Mouse (Mus musculus): ENCODE data around the gene Sac3d1. TPM values are rescaled to one million over a fixed set of nuclear protein-coding genes. Genes with fewer than 3 reads are reported as not detected.

Sac3d1 gene
- polyA plus RNA-seq, 1 experiment from 2014 or later, result 49.6 TPM

DNA sequence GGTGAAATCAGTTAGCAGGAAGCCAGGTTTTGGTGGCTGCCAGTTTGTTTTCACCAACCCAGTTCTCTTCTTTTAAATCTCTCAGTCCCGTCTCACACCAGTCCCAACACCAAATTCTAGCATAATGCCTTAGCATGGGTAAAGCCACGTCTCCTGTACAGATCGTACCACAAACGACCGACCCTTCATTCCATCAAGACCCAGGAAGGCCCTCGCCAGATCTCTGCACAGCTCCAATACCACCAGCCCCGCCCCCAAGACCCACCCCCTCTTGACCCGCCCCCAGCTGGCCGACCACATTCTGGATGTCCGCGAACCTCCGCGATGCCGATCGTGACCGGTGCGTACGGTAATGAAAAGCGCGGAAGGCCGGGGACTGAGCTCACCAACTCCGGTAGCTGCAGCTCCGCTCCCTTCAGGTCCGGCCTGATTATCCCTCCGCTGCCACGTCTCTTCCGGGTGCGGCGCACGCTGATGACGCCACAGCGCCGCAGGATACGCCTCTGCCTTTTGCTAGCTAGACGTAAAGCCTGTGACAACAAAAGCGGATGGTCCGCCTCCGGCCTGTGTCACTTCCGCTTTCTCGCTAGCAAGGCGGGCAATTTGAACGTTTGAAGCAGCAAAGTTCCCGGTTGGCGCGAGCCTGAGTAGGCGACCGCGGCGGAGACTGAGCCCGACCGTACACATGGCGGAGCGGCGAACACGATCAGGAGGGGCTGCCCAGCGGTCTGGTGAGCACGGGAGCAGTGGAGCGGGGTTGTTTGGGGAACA lies 33.8 kb downstream of the Sac3d1 start, which contains the start of the genes Zfpl1 and Cdca5:
Gene Zfpl1, minus strand, starts transcription at position 479 of the 771 bp plus-strand sequence.
Gene Cdca5, plus strand, starts transcription at position 506 of the 771 bp plus-strand sequence.
- Histone ChIP-seq H3K27me3 (no peaks in the 10 kb centered on the region), H3K9me3 (no peaks in the 10 kb centered on the region), H3K4me1 (peaks cover 23% of the 10 kb centered on the region), H3K4me3 (peak within 1 kb of the TSS; percentile 76), H3K36me3 (peaks cover 55% of the 10 kb centered on the region), H3K27ac (peak within 1 kb of the TSS; percentile 58), H3K4me2 (peak within 1 kb of the TSS; percentile 93), H3K9ac (peak within 1 kb of the TSS; percentile 79)
- ATAC-seq (ENCODE audit: insufficient number of reproducible peaks, insufficient read depth, low FRiP score, low TSS enrichment, low read depth), result peak; percentile 80
- under 1% methylated on average over 58 of the region's 58 CpGs for WGBS

- H3K9me3 ChIP-seq, result no peaks in the 10 kb centered on the region
- H3K9ac ChIP-seq, result no peak within 1 kb of the TSS
- H3K4me1 ChIP-seq, result peaks cover 26% of the 10 kb centered on the region
- H3K4me3 ChIP-seq, result no peak within 1 kb of the TSS
- no peak within 1 kb of the TSS for H3K4me2 ChIP-seq
- ATAC-seq (ENCODE audit: insufficient number of reproducible peaks, insufficient read depth, low FRiP score, low TSS enrichment, low read depth), result no peak
- WGBS, result 79% methylated on average over 9 of the region's 9 CpGs
- H3K36me3 ChIP-seq, result peaks cover 39% of the 10 kb centered on the region
- H3K27me3 ChIP-seq, result no peaks in the 10 kb centered on the region
- no peak within 1 kb of the TSS for H3K27ac ChIP-seq
Observed at GRCm38 (mm10) chr19:6082156-6082555, 36.3 kb downstream of the Sac3d1 start, which contains the start of gene Gm28374. Gene Gm28374 (minus strand): TSS chr19:6082256.

- no peak for ATAC-seq (ENCODE audit: insufficient number of reproducible peaks, insufficient read depth, low FRiP score, low TSS enrichment, low read depth)
- H3K9me3 ChIP-seq, result no peaks in the 10 kb centered on the region
- H3K4me3 ChIP-seq, result no peak within 1 kb of the TSS
- peaks cover 28% of the 10 kb centered on the region for H3K4me1 ChIP-seq
- no peaks in the 10 kb centered on the region for H3K27me3 ChIP-seq
- H3K9ac ChIP-seq, result no peak within 1 kb of the TSS
- WGBS, result 92% methylated on average over 12 of the region's 12 CpGs
- H3K27ac ChIP-seq, result no peak within 1 kb of the TSS
- H3K4me2 ChIP-seq, result no peak within 1 kb of the TSS
- peaks cover 38% of the 10 kb centered on the region for H3K36me3 ChIP-seq
Observed at GRCm38 (mm10) chr19:6079983-6080480, 38.4 kb downstream of the Sac3d1 start, which contains the start of gene Tmem262. Gene Tmem262 (plus strand): TSS chr19:6080033.

GRCm38 (mm10) chr19:6076564-6077393 lies 41.7 kb downstream of the Sac3d1 start, which contains the start of gene Vps51:
Gene Vps51 (minus strand): TSS chr19:6077231.
- Histone ChIP-seq H3K4me3 (peak within 1 kb of the TSS; percentile 83), H3K27ac (peak within 1 kb of the TSS; percentile 88), H3K4me1 (peaks cover 17% of the 10 kb centered on the region), H3K36me3 (peaks cover 52% of the 10 kb centered on the region), H3K4me2 (peak within 1 kb of the TSS; percentile 89), H3K27me3 (no peaks in the 10 kb centered on the region), H3K9ac (peak within 1 kb of the TSS; percentile 88), H3K9me3 (no peaks in the 10 kb centered on the region)
- ATAC-seq (ENCODE audit: insufficient number of reproducible peaks, insufficient read depth, low FRiP score, low TSS enrichment, low read depth), result peak; percentile 74
- under 1% methylated on average over 33 of the region's 33 CpGs for WGBS

DNA sequence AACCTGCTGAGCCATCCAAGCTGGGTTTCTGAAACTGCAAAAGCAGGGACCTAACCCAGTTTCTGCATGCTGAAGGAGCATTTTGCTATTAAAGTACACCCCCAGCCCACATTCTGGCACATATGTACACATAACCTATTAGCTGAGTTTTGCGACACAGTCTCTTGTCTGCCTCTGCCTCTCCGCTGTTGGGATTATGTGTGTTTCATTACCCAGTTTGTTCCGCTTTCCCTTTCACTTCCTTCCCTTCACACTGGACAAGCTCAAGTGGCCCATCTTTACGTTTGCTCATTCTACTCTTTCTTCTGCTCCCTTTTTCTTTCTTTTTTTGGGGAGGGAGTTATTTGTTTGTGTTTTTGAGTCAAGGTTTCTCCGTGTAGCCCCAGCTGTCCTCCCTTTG lies 44.6 kb downstream of the Sac3d1 start:
- H3K9ac ChIP-seq, result no peak overlapping the region
- peaks cover 57% of the 10 kb centered on the region for H3K36me3 ChIP-seq
- H3K27me3 ChIP-seq, result no peaks in the 10 kb centered on the region
- H3K27ac ChIP-seq, result no peak overlapping the region
- H3K4me2 ChIP-seq, result no peak overlapping the region
- H3K4me1 ChIP-seq, result peaks cover 17% of the 10 kb centered on the region
- 84% methylated on average over 5 of the region's 5 CpGs for WGBS
- no peaks in the 10 kb centered on the region for H3K9me3 ChIP-seq
- H3K4me3 ChIP-seq, result no peak overlapping the region
- no peak for ATAC-seq (ENCODE audit: insufficient number of reproducible peaks, insufficient read depth, low FRiP score, low TSS enrichment, low read depth)

DNA sequence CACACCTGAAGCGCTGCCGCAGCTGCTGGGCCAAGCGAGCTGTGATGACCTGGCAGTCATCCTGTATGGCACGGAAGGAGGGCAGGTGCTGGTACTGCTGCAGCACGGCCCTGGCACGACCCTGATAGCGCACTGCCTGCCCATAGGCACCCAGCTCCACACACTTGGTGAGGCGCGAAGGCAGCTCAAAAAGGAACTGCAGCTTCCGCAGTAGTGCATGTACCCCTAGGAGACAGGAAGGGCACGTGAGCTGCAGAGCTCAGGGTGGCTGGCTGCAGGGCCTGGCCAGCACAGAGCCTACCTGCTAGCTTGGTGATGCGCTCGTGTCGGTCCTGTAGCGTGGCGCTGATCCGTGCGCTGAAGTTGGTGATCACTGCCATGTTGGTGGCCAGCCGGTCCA lies 47.2 kb downstream of the Sac3d1 start:
- H3K4me3 ChIP-seq, result no peak overlapping the region
- no peak overlapping the region for H3K27ac ChIP-seq
- H3K36me3 ChIP-seq, result peaks cover 61% of the 10 kb centered on the region
- no peaks in the 10 kb centered on the region for H3K9me3 ChIP-seq
- 93% methylated on average over 19 of the region's 19 CpGs for WGBS
- H3K27me3 ChIP-seq, result no peaks in the 10 kb centered on the region
- no peak overlapping the region for H3K9ac ChIP-seq
- no peak for ATAC-seq (ENCODE audit: insufficient number of reproducible peaks, insufficient read depth, low FRiP score, low TSS enrichment, low read depth)
- no peak overlapping the region for H3K4me2 ChIP-seq
- H3K4me1 ChIP-seq, result peaks cover 30% of the 10 kb centered on the region

- no peak overlapping the region for H3K27ac ChIP-seq
- WGBS, result 91% methylated on average over 31 of the region's 31 CpGs
- H3K27me3 ChIP-seq, result no peaks in the 10 kb centered on the region
- no peak overlapping the region for H3K4me2 ChIP-seq
- no peak overlapping the region for H3K9ac ChIP-seq
- peaks cover 61% of the 10 kb centered on the region for H3K36me3 ChIP-seq
- H3K4me1 ChIP-seq, result peaks cover 28% of the 10 kb centered on the region
- no peak overlapping the region for H3K4me3 ChIP-seq
- no peaks in the 10 kb centered on the region for H3K9me3 ChIP-seq
- ATAC-seq (ENCODE audit: insufficient number of reproducible peaks, insufficient read depth, low FRiP score, low TSS enrichment, low read depth), result no peak
Observed at GRCm38 (mm10) chr19:6070571-6071250, 47.7 kb downstream of the Sac3d1 start.

DNA sequence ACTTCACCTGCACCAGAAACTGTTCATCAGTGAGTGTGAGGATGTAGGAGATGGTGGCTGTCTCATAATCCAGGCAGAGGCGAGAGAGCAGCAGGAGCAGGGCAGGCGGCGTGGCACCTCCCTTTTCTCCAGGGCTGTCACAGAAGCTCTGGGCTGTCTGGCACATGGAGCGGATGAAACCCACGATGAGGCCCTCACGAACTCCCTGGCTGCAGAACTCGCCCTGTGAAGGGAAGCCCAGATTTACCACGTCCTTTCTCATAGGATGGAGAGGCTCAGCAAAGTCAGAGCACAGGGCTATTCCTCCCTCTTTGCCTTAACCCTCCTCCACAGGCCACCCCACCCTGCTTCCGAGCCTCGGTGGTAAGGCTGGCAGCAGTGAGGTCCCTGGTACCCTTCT lies 48.6 kb downstream of the Sac3d1 start:
- H3K4me1 ChIP-seq, result peaks cover 22% of the 10 kb centered on the region
- no peak overlapping the region for H3K9ac ChIP-seq
- no peak for ATAC-seq (ENCODE audit: insufficient number of reproducible peaks, insufficient read depth, low FRiP score, low TSS enrichment, low read depth)
- no peak overlapping the region for H3K4me2 ChIP-seq
- no peak overlapping the region for H3K27ac ChIP-seq
- 93% methylated on average over 10 of the region's 10 CpGs for WGBS
- H3K4me3 ChIP-seq, result no peak overlapping the region
- no peaks in the 10 kb centered on the region for H3K9me3 ChIP-seq
- H3K36me3 ChIP-seq, result peaks cover 56% of the 10 kb centered on the region
- H3K27me3 ChIP-seq, result no peaks in the 10 kb centered on the region

GRCm38 (mm10) chr19:6068951-6069350 lies 49.5 kb downstream of the Sac3d1 start:
- no peaks in the 10 kb centered on the region for H3K27me3 ChIP-seq
- no peaks in the 10 kb centered on the region for H3K9me3 ChIP-seq
- H3K4me3 ChIP-seq, result no peak overlapping the region
- H3K4me2 ChIP-seq, result no peak overlapping the region
- no peak for ATAC-seq (ENCODE audit: insufficient number of reproducible peaks, insufficient read depth, low FRiP score, low TSS enrichment, low read depth)
- no peak overlapping the region for H3K27ac ChIP-seq
- 86% methylated on average over 4 of the region's 4 CpGs for WGBS
- peaks cover 22% of the 10 kb centered on the region for H3K4me1 ChIP-seq
- peaks cover 49% of the 10 kb centered on the region for H3K36me3 ChIP-seq
- no peak overlapping the region for H3K9ac ChIP-seq

- Histone ChIP-seq H3K4me3 (peak within 1 kb of the TSS; percentile 53), H3K27ac (peak within 1 kb of the TSS; percentile 86), H3K9me3 (no peaks in the 10 kb centered on the region), H3K4me1 (peaks cover 23% of the 10 kb centered on the region), H3K27me3 (no peaks in the 10 kb centered on the region), H3K4me2 (peak within 1 kb of the TSS; percentile 96), H3K36me3 (peaks cover 39% of the 10 kb centered on the region), H3K9ac (peak within 1 kb of the TSS; percentile 75)
- peak; percentile 88 for ATAC-seq (ENCODE audit: insufficient number of reproducible peaks, insufficient read depth, low FRiP score, low TSS enrichment, low read depth)
- 11% methylated on average over 33 of the region's 33 CpGs for WGBS
Observed at GRCm38 (mm10) chr19:6067724-6068415, 50.6 kb downstream of the Sac3d1 start, which contains the start of gene Tm7sf2. Gene Tm7sf2 (minus strand): TSS chr19:6068373.
